Mouse (Mus musculus): Measurements from ENCODE around the gene Nrip3. TPM values are rescaled to one million over a fixed set of nuclear protein-coding genes. Genes with fewer than 3 reads are reported as not detected.

Nrip3 gene
- polyA plus RNA-seq, 1 experiment: 0.08 TPM

DNA sequence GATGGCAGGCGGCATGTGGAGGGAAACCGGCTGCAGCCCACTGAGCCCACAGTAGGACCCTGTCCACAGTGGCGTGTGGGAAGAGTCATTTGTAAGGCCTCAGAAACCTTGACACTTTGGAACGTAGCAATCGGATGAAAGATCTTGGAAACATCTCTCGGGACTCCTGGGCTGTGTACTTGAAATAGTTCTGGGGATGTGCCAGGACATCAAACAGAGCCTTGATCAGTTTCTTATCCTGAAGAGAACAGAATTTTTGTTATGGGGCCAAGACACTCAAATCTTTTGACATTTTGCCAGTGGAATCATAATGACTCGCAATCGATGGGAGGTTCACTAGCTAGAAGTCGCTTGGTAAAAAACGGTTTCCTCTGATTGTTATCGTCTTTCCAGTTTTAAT, 17.3 kb upstream of the Nrip3 start:
- H3K27ac ChIP-seq (ENCODE audit: control insufficient read depth, insufficient read depth, low read length): no peak overlapping the region
- TF ChIP-seq CTCF (IDR thresholded peaks at IDR 0.05; ENCODE audit: borderline replicate concordance, control insufficient read depth, extremely low read depth, insufficient read depth, low read length, poor library complexity) (no peak), POLR2A (IDR thresholded peaks at IDR 0.05; ENCODE audit: control insufficient read depth, extremely low read depth, insufficient read depth, low read length, poor library complexity) (no peak)
- H3K4me1 ChIP-seq (replicated peaks; ENCODE audit: control insufficient read depth, insufficient read depth, low read length): no peaks in the 10 kb centered on the region
- H3K27me3 ChIP-seq (ENCODE audit: control insufficient read depth, insufficient read depth, low read length): no peaks in the 10 kb centered on the region
- 89% methylated on average over 11 of the region's 11 CpGs for WGBS
- no peaks in the 10 kb centered on the region for H3K36me3 ChIP-seq (ENCODE audit: control insufficient read depth, insufficient read depth, low read length)
- no peak overlapping the region for H3K4me3 ChIP-seq (ENCODE audit: control insufficient read depth, insufficient read depth, low read length)
- no peak for DNase-seq

DNA sequence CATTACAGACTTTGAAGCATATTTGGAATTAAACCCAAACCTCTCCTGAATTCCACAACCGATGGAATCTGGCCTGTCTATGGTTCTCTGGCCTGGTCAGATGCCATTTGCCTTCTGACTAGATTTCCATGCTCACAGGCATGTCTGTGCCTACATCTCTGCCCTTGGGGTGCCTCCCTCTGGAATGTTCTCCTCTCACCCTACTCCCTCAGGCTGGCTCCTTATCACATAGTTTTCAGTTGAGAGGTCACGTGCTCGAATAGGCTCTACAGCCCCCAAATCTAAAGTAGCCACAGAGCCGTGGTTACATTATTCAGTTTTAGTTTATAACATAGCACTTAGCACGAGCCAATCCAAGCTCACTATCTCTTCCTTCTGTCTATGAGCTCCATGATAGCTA, 13.7 kb upstream of the Nrip3 start:
- DNase-seq: no peak
- WGBS: 93% methylated on average over 5 of the region's 5 CpGs
- Histone ChIP-seq H3K27me3 (ENCODE audit: control insufficient read depth, insufficient read depth, low read length) (no peaks in the 10 kb centered on the region), H3K36me3 (ENCODE audit: control insufficient read depth, insufficient read depth, low read length) (no peaks in the 10 kb centered on the region), H3K4me3 (ENCODE audit: control insufficient read depth, insufficient read depth, low read length) (no peak overlapping the region), H3K27ac (ENCODE audit: control insufficient read depth, insufficient read depth, low read length) (no peak overlapping the region), H3K4me1 (replicated peaks; ENCODE audit: control insufficient read depth, insufficient read depth, low read length) (no peaks in the 10 kb centered on the region)
- no peak for TF ChIP-seq CTCF (IDR thresholded peaks at IDR 0.05; ENCODE audit: borderline replicate concordance, control insufficient read depth, extremely low read depth, insufficient read depth, low read length, poor library complexity)

DNA sequence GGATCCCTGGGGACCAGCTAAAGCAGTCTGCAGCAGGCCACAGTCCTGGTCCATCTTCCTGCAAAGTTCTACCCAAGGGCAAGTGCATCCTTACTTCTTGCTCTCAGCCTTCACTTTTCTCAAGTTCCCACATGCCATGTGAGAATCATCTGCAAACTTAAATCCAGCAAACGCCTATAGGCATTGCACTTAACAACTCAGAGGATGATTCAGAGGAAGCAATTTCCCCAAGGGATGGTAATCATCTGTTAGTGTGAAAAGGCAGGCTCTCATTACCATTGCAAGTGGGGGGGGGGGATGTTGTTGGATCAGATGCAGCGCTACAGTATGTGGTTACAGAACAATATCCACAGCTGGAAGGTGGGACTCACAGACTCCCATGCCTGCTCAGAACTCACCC, 12.7 kb upstream of the Nrip3 start:
- Histone ChIP-seq H3K27ac (ENCODE audit: control insufficient read depth, insufficient read depth, low read length) (no peak overlapping the region), H3K4me1 (replicated peaks; ENCODE audit: control insufficient read depth, insufficient read depth, low read length) (no peaks in the 10 kb centered on the region), H3K27me3 (ENCODE audit: control insufficient read depth, insufficient read depth, low read length) (no peaks in the 10 kb centered on the region), H3K36me3 (ENCODE audit: control insufficient read depth, insufficient read depth, low read length) (no peaks in the 10 kb centered on the region), H3K4me3 (ENCODE audit: control insufficient read depth, insufficient read depth, low read length) (no peak overlapping the region)
- no peak for DNase-seq
- 82% methylated on average over 2 of the region's 2 CpGs for WGBS
- TF ChIP-seq POLR2A (IDR thresholded peaks at IDR 0.05; ENCODE audit: control insufficient read depth, extremely low read depth, insufficient read depth, low read length, poor library complexity) (no peak), CTCF (IDR thresholded peaks at IDR 0.05; ENCODE audit: borderline replicate concordance, control insufficient read depth, extremely low read depth, insufficient read depth, low read length, poor library complexity) (no peak)

DNA sequence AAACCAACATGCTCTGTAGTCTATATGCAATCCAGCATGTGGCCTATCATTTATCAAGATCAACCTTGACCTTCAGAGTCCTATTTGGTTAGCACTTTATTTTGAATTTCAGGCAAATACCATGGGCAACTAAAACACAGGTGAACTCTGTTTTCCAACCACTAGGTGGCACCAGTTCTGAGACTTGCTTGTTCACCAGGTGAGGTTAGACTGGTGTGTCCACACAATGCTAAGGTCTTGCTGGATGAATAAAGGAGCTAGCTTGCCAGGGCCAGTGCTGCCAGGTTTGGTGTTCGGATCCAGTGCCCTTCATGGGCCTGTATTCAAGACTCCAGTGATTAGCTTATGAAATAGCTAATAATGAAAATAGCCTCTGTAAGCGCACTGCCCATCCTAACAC, 10.9 kb upstream of the Nrip3 start:
- DNase-seq: peak; percentile 49

DNA sequence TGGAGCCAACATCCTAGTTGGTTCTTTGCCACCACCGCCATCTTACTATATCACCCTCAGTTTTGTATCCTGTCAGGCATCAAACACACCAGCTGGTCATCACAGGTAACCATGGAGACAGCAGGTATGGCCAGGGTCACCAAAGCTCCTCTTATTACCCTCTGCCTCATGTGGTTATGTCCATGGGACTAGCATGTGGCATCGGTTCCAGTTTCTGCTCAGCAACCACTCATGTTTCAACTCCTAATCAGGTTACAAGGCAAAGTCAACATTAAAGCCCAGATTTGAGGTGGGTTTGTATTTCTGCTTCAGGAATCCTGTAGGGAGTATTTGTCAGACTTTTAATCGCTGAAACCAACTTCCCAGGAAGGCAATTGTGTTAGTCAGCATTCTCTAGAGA, 9.0 kb upstream of the Nrip3 start:
- WGBS: 80% methylated on average over 3 of the region's 3 CpGs

More for the DNA sequence above, 10.9 kb upstream of the Nrip3 start:
- Histone ChIP-seq H3K4me1 (replicated peaks; ENCODE audit: control insufficient read depth, insufficient read depth, low read length) (no peaks in the 10 kb centered on the region), H3K27me3 (ENCODE audit: control insufficient read depth, insufficient read depth, low read length) (no peaks in the 10 kb centered on the region), H3K27ac (ENCODE audit: control insufficient read depth, insufficient read depth, low read length) (no peak overlapping the region), H3K36me3 (ENCODE audit: control insufficient read depth, insufficient read depth, low read length) (no peaks in the 10 kb centered on the region), H3K4me3 (ENCODE audit: control insufficient read depth, insufficient read depth, low read length) (no peak overlapping the region)
- TF ChIP-seq POLR2A (IDR thresholded peaks at IDR 0.05; ENCODE audit: control insufficient read depth, extremely low read depth, insufficient read depth, low read length, poor library complexity): no peak
- TF ChIP-seq CTCF (IDR thresholded peaks at IDR 0.05; ENCODE audit: borderline replicate concordance, control insufficient read depth, extremely low read depth, insufficient read depth, low read length, poor library complexity): no peak
- 81% methylated on average over 2 of the region's 2 CpGs for WGBS

DNA sequence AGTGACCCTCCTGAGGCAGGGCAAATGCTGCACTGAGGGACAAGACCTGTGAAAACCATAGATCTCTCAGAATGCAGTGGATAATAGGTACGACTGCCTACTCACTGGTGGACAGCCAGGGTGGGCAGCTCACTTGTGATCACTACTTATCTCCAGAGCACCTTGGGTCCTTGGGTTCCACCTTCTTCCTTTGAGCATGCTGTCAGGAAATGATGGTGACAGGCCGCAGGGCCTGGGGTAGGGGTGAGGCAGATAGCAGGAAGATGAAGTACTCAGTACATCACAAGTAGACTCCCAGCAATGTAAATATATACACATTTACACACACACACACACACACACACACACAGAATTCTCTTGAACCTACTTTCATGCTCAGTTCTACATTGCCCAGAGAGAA, 6.0 kb upstream of the Nrip3 start:
- no peak for DNase-seq
- H3K4me3 ChIP-seq (ENCODE audit: control insufficient read depth, insufficient read depth, low read length): no peak overlapping the region
- H3K27ac ChIP-seq (ENCODE audit: control insufficient read depth, insufficient read depth, low read length): no peak overlapping the region
- no peaks in the 10 kb centered on the region for H3K4me1 ChIP-seq (replicated peaks; ENCODE audit: control insufficient read depth, insufficient read depth, low read length)
- WGBS: 46% methylated on average over 2 of the region's 2 CpGs
- H3K27me3 ChIP-seq (ENCODE audit: control insufficient read depth, insufficient read depth, low read length): no peaks in the 10 kb centered on the region; the same call in 1 of the 2 replicates
- H3K36me3 ChIP-seq (ENCODE audit: control insufficient read depth, insufficient read depth, low read length): no peaks in the 10 kb centered on the region
- TF ChIP-seq CTCF (IDR thresholded peaks at IDR 0.05; ENCODE audit: borderline replicate concordance, control insufficient read depth, extremely low read depth, insufficient read depth, low read length, poor library complexity): no peak
- no peak for TF ChIP-seq POLR2A (IDR thresholded peaks at IDR 0.05; ENCODE audit: control insufficient read depth, extremely low read depth, insufficient read depth, low read length, poor library complexity)

More for the DNA sequence above, 9.0 kb upstream of the Nrip3 start:
- Histone ChIP-seq H3K4me1 (replicated peaks; ENCODE audit: control insufficient read depth, insufficient read depth, low read length) (no peaks in the 10 kb centered on the region), H3K36me3 (ENCODE audit: control insufficient read depth, insufficient read depth, low read length) (no peaks in the 10 kb centered on the region), H3K27ac (ENCODE audit: control insufficient read depth, insufficient read depth, low read length) (no peak overlapping the region), H3K27me3 (ENCODE audit: control insufficient read depth, insufficient read depth, low read length) (no peaks in the 10 kb centered on the region), H3K4me3 (ENCODE audit: control insufficient read depth, insufficient read depth, low read length) (no peak overlapping the region)
- no peak for DNase-seq
- TF ChIP-seq CTCF (IDR thresholded peaks at IDR 0.05; ENCODE audit: borderline replicate concordance, control insufficient read depth, extremely low read depth, insufficient read depth, low read length, poor library complexity): no peak
- TF ChIP-seq POLR2A (IDR thresholded peaks at IDR 0.05; ENCODE audit: control insufficient read depth, extremely low read depth, insufficient read depth, low read length, poor library complexity): no peak

DNA sequence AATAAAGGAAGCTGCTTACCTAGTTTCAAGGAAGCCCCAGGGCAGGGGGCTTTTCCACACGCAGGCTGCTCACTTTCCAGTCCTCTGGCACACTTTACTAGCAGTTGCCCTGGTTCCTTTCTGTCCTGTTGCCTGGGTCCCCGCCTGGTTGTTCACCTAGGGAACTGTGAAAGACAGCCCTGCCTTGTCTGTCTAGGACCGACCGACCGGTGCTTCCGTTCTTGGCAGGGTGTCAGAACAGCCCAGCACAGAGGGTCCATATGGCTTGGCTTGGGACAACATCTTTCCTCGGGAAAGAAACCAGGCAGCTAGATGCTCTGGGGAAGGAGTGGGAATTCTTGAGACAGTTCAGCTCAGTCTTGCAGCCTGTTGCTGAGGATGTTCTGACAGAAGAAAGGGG, 1.5 kb upstream of the Nrip3 start:
- Histone ChIP-seq H3K4me1 (replicated peaks; ENCODE audit: control insufficient read depth, insufficient read depth, low read length) (peaks cover 11% of the 10 kb centered on the region), H3K4me3 (ENCODE audit: control insufficient read depth, insufficient read depth, low read length) (no peak overlapping the region), H3K27me3 (ENCODE audit: control insufficient read depth, insufficient read depth, low read length) (peaks cover 6% of the 10 kb centered on the region; the same call in 1 of the 2 replicates), H3K27ac (ENCODE audit: control insufficient read depth, insufficient read depth, low read length) (no peak overlapping the region), H3K36me3 (ENCODE audit: control insufficient read depth, insufficient read depth, low read length) (no peaks in the 10 kb centered on the region)
- DNase-seq: no peak
- TF ChIP-seq POLR2A (IDR thresholded peaks at IDR 0.05; ENCODE audit: control insufficient read depth, extremely low read depth, insufficient read depth, low read length, poor library complexity) (no peak), CTCF (IDR thresholded peaks at IDR 0.05; ENCODE audit: borderline replicate concordance, control insufficient read depth, extremely low read depth, insufficient read depth, low read length, poor library complexity) (no peak)
- 55% methylated on average over 7 of the region's 7 CpGs for WGBS

Measured in thymus, adult 2 months (tissue).